Mouse (Mus musculus) brain, embryonic 14.5 days (tissue): ENCODE data around the gene Tysnd1.

Source experiments
- CTCF ChIP-seq: fragments of 200-500 bp; IDR thresholded peaks from 2 replicates; pipeline ENCODE4 v1.5.1; 2012; ENCODE audit warnings: inconsistent platforms, mild to moderate bottlenecking, moderate library complexity, borderline replicate concordance; ENCODE audit not compliant: insufficient read depth, insufficient read length; ENCODE audit errors: extremely low read depth
- POLR2A ChIP-seq: fragments of 200-500 bp; IDR thresholded peaks from 2 replicates; pipeline ENCODE4 v1.6.1; 2012; ENCODE audit warnings: mild to moderate bottlenecking, inconsistent platforms, borderline replicate concordance; ENCODE audit not compliant: poor library complexity, insufficient read depth, insufficient read length, severe bottlenecking; ENCODE audit errors: extremely low read depth

- TF ChIP-seq CTCF (no peak), POLR2A (no peak)
Observed at GRCm38 (mm10) chr10:61715996-61716864, 20.9 kb downstream of the Tysnd1 start.
